Mouse (Mus musculus) lung, embryonic 16.5 days (tissue): ENCODE results near the gene Zfp560. TPM values are rescaled to one million over a fixed set of nuclear protein-coding genes. Genes with fewer than 3 reads are reported as not detected.
"Not testable (repeated sequence)": the region's sequence is repeated elsewhere in the genome, so short reads cannot be mapped to it uniquely, and the experiment has no call there.

ENCODE experiments used
- ATAC-seq: fragments of 200-750 bp; cut with Nextera tagmentation; 2 replicates; pipeline ENCODE4 v1.8.0; 2017; ENCODE audit warnings: low read depth, mild to moderate bottlenecking, moderate library complexity
- H3K27ac ChIP-seq: fragments of 300-500 bp; sonication (generic); 2 replicates; pipeline ENCODE4 v1.5.1; 2014; ENCODE audit warnings: mild to moderate bottlenecking, control low read depth, low read length
- H3K27me3 ChIP-seq: fragments of 300-500 bp; sonication (generic); 2 replicates; pipeline ENCODE4 v1.6.1; 2014; ENCODE audit warnings: low read depth, low read length, mixed read lengths; ENCODE audit not compliant: control insufficient read depth, insufficient read depth
- H3K36me3 ChIP-seq: fragments of 300-500 bp; sonication (generic); 2 replicates; pipeline ENCODE4 v1.6.1; 2014; ENCODE audit warnings: low read length; ENCODE audit not compliant: control insufficient read depth, insufficient read depth
- H3K4me1 ChIP-seq: fragments of 300-500 bp; sonication (generic); replicated peaks from 2 replicates; pipeline ENCODE4 v1.6.1; 2014; ENCODE audit warnings: low read length, mixed read lengths; ENCODE audit not compliant: control insufficient read depth, insufficient read depth
- H3K4me2 ChIP-seq: fragments of 300-500 bp; sonication (generic); 2 replicates; pipeline ENCODE4 v1.6.1; 2014; ENCODE audit warnings: low read depth, low read length, control low read depth
- H3K4me3 ChIP-seq: fragments of 300-500 bp; sonication (generic); 2 replicates; pipeline ENCODE4 v1.5.1; 2014; ENCODE audit warnings: mild to moderate bottlenecking, low read length, control low read depth
- H3K9ac ChIP-seq: fragments of 300-500 bp; sonication (generic); 2 replicates; pipeline ENCODE4 v1.6.1; 2014; ENCODE audit warnings: low read length, control low read depth
- H3K9me3 ChIP-seq: fragments of 300-500 bp; sonication (generic); 2 replicates; pipeline ENCODE4 v1.6.1; 2016; ENCODE audit warnings: low read length; ENCODE audit not compliant: control insufficient read depth
- WGBS: fragments of 180-500 bp; shearing (Covaris S2); extraction: QIAGEN DNeasy Blood & Tissue Kit; methylation state at CpG from one replicate; pipeline ENCODE4 v1.1.7; 2014; 5-methylcytosine and 5-hydroxymethylcytosine counted together
- polyA plus RNA-seq: library from polyadenylated mRNA; unstranded; fragments of >200 nt; fragmentation: Nextera tagmentation; extraction: Ambion mirVana; gene quantifications from 2 replicates; pipeline ENCODE4 v1.2.1, GENCODE M21; 2015

The Zfp560 gene
- polyA plus RNA-seq, 1 experiment from 2014 or later, result 40.0 TPM

DNA sequence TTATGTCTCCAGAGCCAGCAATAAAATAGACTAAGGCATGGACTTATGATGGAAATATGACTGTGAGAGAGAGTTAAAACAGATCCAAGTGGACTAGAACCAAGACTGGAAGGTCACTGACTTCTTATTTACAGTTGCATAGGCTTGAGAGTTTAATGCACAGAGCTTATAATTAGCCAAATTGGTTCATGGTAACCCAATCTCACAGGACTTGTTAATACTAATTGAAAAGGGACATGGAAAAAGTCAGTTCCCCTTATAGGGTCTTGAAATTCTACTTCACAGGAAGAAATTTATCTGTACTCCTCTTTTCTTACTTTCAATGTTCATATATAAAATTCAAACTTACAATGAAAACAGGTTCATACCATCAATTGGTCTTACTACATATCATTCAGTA is 49.0 kb downstream of the Zfp560 start, which contains the start of gene Olfr18:
Olfr18 (minus strand) TSS at position 101 of the 400 bp plus-strand sequence.
- Histone ChIP-seq H3K9me3 (no peaks in the 10 kb centered on the region), H3K27me3 (no peaks in the 10 kb centered on the region), H3K4me3 (no peak within 1 kb of the TSS), H3K9ac (no peak within 1 kb of the TSS), H3K4me1 (no peaks in the 10 kb centered on the region), H3K36me3 (no peaks in the 10 kb centered on the region), H3K4me2 (no peak within 1 kb of the TSS), H3K27ac (no peak within 1 kb of the TSS)
- ATAC-seq, result no peak

DNA sequence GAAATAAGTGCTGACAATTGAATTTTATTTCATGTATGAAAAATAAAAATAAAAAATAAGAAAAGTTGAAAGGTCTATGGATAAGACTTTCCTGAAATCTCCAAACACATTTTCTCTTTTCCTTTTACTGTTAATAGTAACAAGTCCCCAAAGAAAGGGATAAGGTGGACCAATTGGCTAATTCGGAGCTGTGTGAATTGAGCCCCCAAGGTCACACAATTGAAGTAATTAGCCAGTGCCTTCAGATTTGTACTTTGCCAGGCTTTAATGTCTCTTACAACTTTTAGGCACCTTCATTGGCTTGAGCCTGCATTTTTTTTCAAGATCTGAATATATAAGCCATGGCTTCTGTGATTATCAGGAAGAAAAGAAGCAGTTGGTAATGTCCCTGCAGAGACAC is 86.7 kb downstream of the Zfp560 start, which contains the start of gene Olfr873:
Olfr873 (plus strand) TSS at position 301 of the 400 bp plus-strand sequence.
- Histone ChIP-seq H3K4me2 (no peak within 1 kb of the TSS), H3K4me1 (no peaks in the 10 kb centered on the region), H3K36me3 (no peaks in the 10 kb centered on the region), H3K9ac (no peak within 1 kb of the TSS), H3K4me3 (no peak within 1 kb of the TSS), H3K9me3 (no peaks in the 10 kb centered on the region), H3K27ac (no peak within 1 kb of the TSS), H3K27me3 (no peaks in the 10 kb centered on the region)
- 88% methylated on average over 1 of the region's 1 CpGs for WGBS
- ATAC-seq, result no peak

DNA sequence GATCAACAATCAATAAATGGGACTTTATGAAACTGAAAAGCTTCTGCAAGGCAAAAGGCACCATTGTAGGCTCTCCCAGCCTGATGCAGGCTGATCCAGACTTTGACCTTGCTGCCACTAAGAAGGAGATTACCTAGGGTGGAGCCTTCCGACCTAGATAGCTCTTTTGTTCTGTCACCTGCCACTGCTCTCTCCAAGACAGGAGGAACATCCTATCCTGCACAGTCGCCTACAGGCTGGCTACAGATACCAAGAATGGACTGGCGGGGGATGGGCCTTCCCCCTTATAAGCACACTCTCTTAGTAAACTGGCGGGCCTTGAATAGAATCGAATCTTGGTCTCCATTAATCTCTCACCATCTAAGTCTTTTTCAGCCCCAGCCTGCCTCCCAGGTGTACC is 89.4 kb downstream of the Zfp560 start:
- ATAC-seq, H3K36me3 ChIP-seq, H3K4me3 ChIP-seq, H3K27me3 ChIP-seq, H3K27ac ChIP-seq, H3K4me2 ChIP-seq, H3K4me1 ChIP-seq, H3K9me3 ChIP-seq, H3K9ac ChIP-seq: not testable (repeated sequence)
- 77% methylated on average over 5 of the region's 5 CpGs for WGBS

Other genes starting within 250 kb of the Zfp560 start
- not detected in 2 replicates for gene Olfr870, start 211.1 kb downstream of the Zfp560 start, polyA plus RNA-seq
- gene Olfr871, start 173.0 kb downstream of the Zfp560 start, polyA plus RNA-seq, result not detected in 2 replicates
- not detected in 2 replicates for gene Olfr872, start 148.1 kb downstream of the Zfp560 start, polyA plus RNA-seq
- gene Olfr39, start 102.8 kb downstream of the Zfp560 start, polyA plus RNA-seq, result not detected in 2 replicates
- gene Olfr873, start 86.6 kb downstream of the Zfp560 start, polyA plus RNA-seq, result not detected in 2 replicates
- gene Olfr18, start 49.1 kb downstream of the Zfp560 start, polyA plus RNA-seq, result not detected in 2 replicates
- 20.5 and 21.5 TPM in 2 replicates for gene Zfp26, start 75.0 kb upstream of the Zfp560 start, polyA plus RNA-seq
- gene Zfp426, start 107.6 kb upstream of the Zfp560 start, polyA plus RNA-seq, result 21.4 and 24.0 TPM in 2 replicates
- gene Zfp266, start 136.2 kb upstream of the Zfp560 start, polyA plus RNA-seq, result 113 and 120 TPM in 2 replicates
- gene Zfp846, start 196.1 kb upstream of the Zfp560 start, polyA plus RNA-seq, result 18.1 and 21.4 TPM in 2 replicates